Comparison of ENCODE assay signal across 18 mouse cellular contexts in genomic region chr14:115004733-115005405, GRCm38 (mm10).
DNase-seq lines count a peak whose midpoint lies in the region; ATAC-seq and TF ChIP-seq lines count a peak whose summit lies in the region.
"Had no signal": no experiment of that assay in that cellular context is flagged by ENCODE, and none has a peak within 500 bp of the region (broad histone marks: within the 10 kb centered on the region; RNA-seq: fewer than 3 reads in every experiment).

No protein-coding gene starts in this region.

- intact Hi-C loops in left cerebral cortex, postnatal 14 days (cut with DNase I) = no loop called here

- 0 out of 2 replicates have a peak, but pooled peaks have one; percentile 29 for ATAC-seq in kidney, embryonic 15.5 days (replicated peaks; ENCODE audit: low FRiP score)
- peak; percentile 99 for ATAC-seq in intestine, postnatal 0 days

- H3K27me3 ChIP-seq in kidney, embryonic 15.5 days = no peaks in the 10 kb centered on the region
- H3K27me3 ChIP-seq in intestine, postnatal 0 days (replicated peaks; ENCODE audit: control insufficient read depth, insufficient read depth, low read length) = no peaks in the 10 kb centered on the region
- H3K27me3 ChIP-seq: heart, embryonic 15.5 days; hindbrain, embryonic 15.5 days; megakaryocyte, embryonic 14.5 days; neural tube, embryonic 15.5 days had no signal

- WGBS in kidney, embryonic 15.5 days = 68% methylated on average over 6 of the region's 6 CpGs
- 29% methylated on average over 6 of the region's 6 CpGs for WGBS in lung, adult 2 months
- WGBS in intestine, postnatal 0 days = 26% methylated on average over 6 of the region's 6 CpGs

- no peak overlapping the region for H3K27ac ChIP-seq in kidney, embryonic 15.5 days
- no peak overlapping the region for H3K27ac ChIP-seq in intestine, postnatal 0 days (ENCODE audit: low read depth, low read length)
- H3K27ac ChIP-seq: heart, embryonic 15.5 days; hindbrain, embryonic 15.5 days; neural tube, embryonic 15.5 days had no signal

- H3K9me3 ChIP-seq in kidney, embryonic 15.5 days (replicated peaks) = no peaks in the 10 kb centered on the region
- H3K9me3 ChIP-seq in intestine, postnatal 0 days (ENCODE audit: control insufficient read depth) = no peaks in the 10 kb centered on the region
- H3K9me3 ChIP-seq: heart, embryonic 15.5 days; hindbrain, embryonic 15.5 days; megakaryocyte, embryonic 14.5 days; neural tube, embryonic 15.5 days had no signal

- no peak for TF ChIP-seq POLR2A in lung, adult 2 months (IDR thresholded peaks at IDR 0.05; ENCODE audit: borderline replicate concordance, extremely low read depth, low read depth, low read length)

- no peaks in the 10 kb centered on the region for H3K4me1 ChIP-seq in kidney, embryonic 15.5 days
- H3K4me1 ChIP-seq in lung, adult 2 months (ENCODE audit: control insufficient read depth, insufficient read depth, low read length) = no peaks in the 10 kb centered on the region
- no peaks in the 10 kb centered on the region for H3K4me1 ChIP-seq in intestine, postnatal 0 days (replicated peaks; ENCODE audit: control insufficient read depth, insufficient read depth, low read length)
- H3K4me1 ChIP-seq: heart, embryonic 15.5 days; hindbrain, embryonic 15.5 days; neural tube, embryonic 15.5 days had no signal

- H3K9ac ChIP-seq in kidney, embryonic 15.5 days = no peak overlapping the region
- H3K9ac ChIP-seq in intestine, postnatal 0 days (ENCODE audit: low read depth, low read length) = no peak overlapping the region
- H3K9ac ChIP-seq: heart, embryonic 15.5 days; hindbrain, embryonic 15.5 days; neural tube, embryonic 15.5 days had no signal

- no peak overlapping the region for H3K4me2 ChIP-seq in kidney, embryonic 15.5 days
- H3K4me2 ChIP-seq in intestine, postnatal 0 days (replicated peaks; ENCODE audit: low read depth) = no peak overlapping the region; the same call in 1 of the 2 replicates
- H3K4me2 ChIP-seq: heart, embryonic 15.5 days; hindbrain, embryonic 15.5 days; neural tube, embryonic 15.5 days had no signal

- H3K36me3 ChIP-seq in kidney, embryonic 15.5 days = no peaks in the 10 kb centered on the region
- no peaks in the 10 kb centered on the region for H3K36me3 ChIP-seq in intestine, postnatal 0 days (ENCODE audit: control insufficient read depth, insufficient read depth)
- H3K36me3 ChIP-seq: heart, embryonic 15.5 days; hindbrain, embryonic 15.5 days; neural tube, embryonic 15.5 days had no signal

- H3K4me3 ChIP-seq in kidney, embryonic 15.5 days (replicated peaks) = no peak overlapping the region
- H3K4me3 ChIP-seq in lung, adult 2 months (replicated peaks; ENCODE audit: extremely low read depth, low read depth, low read length) = no peak overlapping the region
- H3K4me3 ChIP-seq in intestine, postnatal 0 days (ENCODE audit: low read depth, low read length) = no peak overlapping the region
- H3K4me3 ChIP-seq: erythroblast, embryonic 14.5 days; heart, embryonic 15.5 days; hindbrain, embryonic 15.5 days; megakaryocyte, embryonic 14.5 days; neural tube, embryonic 15.5 days had no signal

- TF ChIP-seq CTCF in lung, adult 2 months (IDR thresholded peaks at IDR 0.05; ENCODE audit: insufficient read depth, low read length) = no peak
- TF ChIP-seq CTCF in intestine, postnatal 0 days (IDR thresholded peaks at IDR 0.05; ENCODE audit: low read depth) = no peak

- no peak for DNase-seq in kidney, adult 9 months
- peak; percentile 22 for DNase-seq in lung, postnatal 10 days
- no peak for DNase-seq in lung, adult 2 months
- no peak for DNase-seq in layer of hippocampus, adult 18-20 months (ENCODE audit: low spot score in 2 of 2)
- no peak for DNase-seq in left cerebral cortex, postnatal 14 days (ENCODE audit: low spot score in 2 of 2)
- DNase-seq in frontal cortex, postnatal 10 days (ENCODE audit: low spot score in 2 of 2) = no peak
- DNase-seq: cerebellum, postnatal 36 days; gastrocnemius, postnatal 36 days; kidney, postnatal 14 days; left cerebral cortex, postnatal 4 days; retina, postnatal 1 day had no signal
